Mouse (Mus musculus) lung, adult 10 weeks (tissue): Measurements from ENCODE around the gene Prdx5. TPM values are rescaled to one million over a fixed set of nuclear protein-coding genes. Genes with fewer than 3 reads are reported as not detected.

Experiments
- polyA plus RNA-seq: library from polyadenylated mRNA; stranded (reverse); fragments of 350-450 nt; fragmentation: Illumina TruSeq; extraction: RNeasy Lipid Tissue Mini Kit (QIAGEN cat#74804); gene quantifications from one replicate; pipeline ENCODE4 v1.2.3, GENCODE M21; 2014; ENCODE audit warnings: low read depth, low replicate concordance; ENCODE audit not compliant: insufficient read depth

The Prdx5 gene
- polyA plus RNA-seq = 254 TPM

GRCm38 (mm10) chr19:6909507-6910289, at the start of gene Prdx5, which contains the start of gene Trmt112:
Prdx5 (minus strand) TSS chr19:6910106.
Trmt112 (plus strand) TSS chr19:6909698.

GRCm38 (mm10) chr19:6942249-6942691, 32.4 kb upstream of the Prdx5 start, which contains the start of gene Gpr137:
Gpr137 (minus strand) TSS chr19:6942480.

GRCm38 (mm10) chr19:6941372-6942248, 31.7 kb upstream of the Prdx5 start, which contains the start of gene Bad:
Bad (plus strand) TSS chr19:6941861.

DNA sequence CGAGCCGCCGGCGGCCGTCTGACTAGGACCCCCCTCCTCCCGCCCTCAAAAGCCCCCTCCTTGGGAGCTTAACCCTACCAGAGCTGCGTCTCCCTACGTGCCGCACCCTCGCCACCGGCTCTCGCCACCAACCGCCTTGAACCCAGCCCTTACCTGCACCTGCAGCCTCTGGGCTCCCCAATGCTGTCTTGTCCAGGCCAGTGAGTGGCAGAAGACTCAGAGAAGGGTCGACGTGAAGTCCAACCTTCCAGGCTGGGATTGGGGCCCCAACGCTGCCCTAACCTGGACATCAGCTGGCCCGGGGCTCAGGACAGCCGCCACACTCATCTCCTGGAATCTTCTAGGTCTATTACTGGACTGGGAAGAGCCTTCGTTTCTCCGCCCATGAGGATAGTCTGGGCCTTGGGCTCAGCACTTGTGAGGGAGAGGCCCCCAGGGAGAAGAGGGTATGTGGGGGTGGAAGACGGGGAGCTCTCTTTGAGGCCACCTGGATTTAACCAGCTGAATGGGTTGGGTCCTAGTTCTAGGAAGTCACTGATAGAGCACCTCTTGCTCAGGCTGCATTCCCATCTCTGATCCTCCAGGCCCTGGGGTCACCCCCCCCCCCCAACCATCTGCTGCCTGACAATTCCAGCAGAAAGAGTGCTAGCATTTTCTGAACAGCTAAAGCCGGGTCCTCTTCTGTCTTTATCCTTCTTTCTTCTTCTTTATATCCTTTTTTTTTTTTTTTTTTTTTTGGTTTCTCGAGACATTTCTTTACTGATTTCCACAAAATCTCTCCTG, 24.5 kb upstream of the Prdx5 start, which contains the start of gene Kcnk4:
Gene Kcnk4 (minus strand): TSS at position 321 of the 783 bp plus-strand sequence.

GRCm38 (mm10) chr19:6925307-6925573, 15.3 kb upstream of the Prdx5 start, which contains the start of gene Catsperz:
Catsperz (minus strand) TSS chr19:6925380.

DNA sequence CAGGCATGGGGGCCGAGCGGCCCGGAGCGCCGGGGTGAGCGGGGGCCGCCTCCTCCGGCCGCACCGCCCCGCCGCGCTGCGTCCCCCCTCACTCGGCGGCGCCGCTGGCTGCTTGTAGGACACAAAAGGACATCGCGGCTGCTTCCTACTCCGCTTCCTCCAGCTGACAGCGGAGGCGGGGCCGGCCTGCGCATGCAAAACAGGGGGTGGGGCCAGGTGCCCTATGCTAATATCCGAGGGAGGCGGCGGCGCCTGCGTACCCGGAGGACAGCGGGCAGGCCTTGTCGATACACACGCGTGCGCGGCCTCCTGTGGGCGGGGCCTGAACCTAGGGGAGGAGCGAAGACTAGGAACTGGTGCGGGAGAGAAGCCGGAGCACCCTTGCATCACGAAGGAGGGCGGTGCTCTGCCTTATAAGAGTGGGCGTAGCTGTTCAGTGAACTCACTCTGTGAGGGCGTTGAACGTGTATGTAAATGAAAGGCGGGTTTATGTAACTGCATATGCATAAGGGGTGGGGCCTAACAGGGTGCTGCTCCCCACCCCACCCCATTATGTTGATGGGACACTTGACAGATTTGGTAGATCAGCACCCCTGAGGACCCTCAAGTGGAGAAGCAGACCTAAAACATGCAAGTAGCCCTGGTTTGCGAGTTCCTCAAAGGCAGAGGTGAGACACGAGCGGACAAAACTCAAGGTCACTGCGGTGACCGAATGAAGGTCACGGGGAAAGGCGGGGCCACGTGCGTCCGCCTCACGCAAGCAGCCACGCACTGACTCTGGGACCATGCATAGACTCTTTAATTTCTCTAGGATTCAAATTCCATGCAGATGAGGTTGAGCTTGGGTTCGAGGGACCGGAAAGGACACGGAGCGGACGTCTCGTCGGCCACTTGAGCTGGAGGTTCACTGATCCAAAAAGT, 12.0 kb upstream of the Prdx5 start, which contains the start of gene Esrra:
Gene Esrra (minus strand): TSS at position 167 of the 921 bp plus-strand sequence.

GRCm38 (mm10) chr19:6858031-6858430, 51.9 kb downstream of the Prdx5 start, which contains the start of gene Ccdc88b:
Ccdc88b (minus strand) TSS chr19:6858211.

Other genes with a start within 250 kb of the Prdx5 start
- gene Rps6ka4, start 69.5 kb downstream of the Prdx5 start, polyA plus RNA-seq = 16.7 TPM
- gene Ccdc88b, start 51.9 kb downstream of the Prdx5 start, polyA plus RNA-seq = 4.5 TPM
- gene Trmt112, start 408 bp downstream of the Prdx5 start, polyA plus RNA-seq = 74.6 TPM
- gene Esrra, start 11.7 kb upstream of the Prdx5 start, polyA plus RNA-seq = 24.6 TPM
- gene Catsperz, start 15.3 kb upstream of the Prdx5 start, polyA plus RNA-seq = 0.68 TPM
- not detected for gene Kcnk4, start 24.4 kb upstream of the Prdx5 start, polyA plus RNA-seq
- 59.7 TPM for gene Bad, start 31.8 kb upstream of the Prdx5 start, polyA plus RNA-seq
- gene Gpr137, start 32.4 kb upstream of the Prdx5 start, polyA plus RNA-seq = 34.1 TPM
- gene Ppp1r14b, start 64.9 kb upstream of the Prdx5 start, polyA plus RNA-seq = 61.9 TPM
- 31.5 TPM for gene Plcb3, start 66.4 kb upstream of the Prdx5 start, polyA plus RNA-seq
- gene Fkbp2, start 70.4 kb upstream of the Prdx5 start, polyA plus RNA-seq = 111 TPM
- gene Vegfb, start 77.5 kb upstream of the Prdx5 start, polyA plus RNA-seq = 24.8 TPM
- gene Dnajc4, start 82.5 kb upstream of the Prdx5 start, polyA plus RNA-seq = 24.8 TPM
- gene Nudt22, start 86.0 kb upstream of the Prdx5 start, polyA plus RNA-seq = 13.9 TPM
- gene Trpt1, start 86.0 kb upstream of the Prdx5 start, polyA plus RNA-seq = 8.8 TPM
- gene Fermt3, start 109.4 kb upstream of the Prdx5 start, polyA plus RNA-seq = 17.2 TPM
- 69.0 TPM for gene Stip1, start 129.9 kb upstream of the Prdx5 start, polyA plus RNA-seq
- gene Macrod1, start 146.7 kb upstream of the Prdx5 start, polyA plus RNA-seq = 22.1 TPM
- gene Flrt1, start 195.6 kb upstream of the Prdx5 start, polyA plus RNA-seq = 0.06 TPM